Mouse (Mus musculus) layer of hippocampus, adult 9-10 months (tissue): ENCODE data around the gene Tent5b.

Source experiments
- DNase-seq: peaks from one replicate; pipeline ENCODE4 v3.0.0; 2022; ENCODE audit warnings: low spot score

The Tent5b gene

GRCm38 (mm10) chr4:133479458-133480184 is at the start of gene Tent5b:
Gene Tent5b, plus strand, starts transcription at chr4:133480132.
- DNase-seq: peak; percentile 95

GRCm38 (mm10) chr4:133431508-133431907 is 48.4 kb upstream of the Tent5b start:
- no peak for DNase-seq

- peak; percentile 65 for DNase-seq
Observed at GRCm38 (mm10) chr4:133432560-133433171, 47.3 kb upstream of the Tent5b start.

- DNase-seq: no peak
Observed at GRCm38 (mm10) chr4:133435921-133436320, 44.0 kb upstream of the Tent5b start.

- no peak for DNase-seq
Observed at GRCm38 (mm10) chr4:133439460-133440376, 40.2 kb upstream of the Tent5b start.

GRCm38 (mm10) chr4:133440377-133440795 is 39.5 kb upstream of the Tent5b start:
- DNase-seq: no peak

- DNase-seq: no peak
Observed at GRCm38 (mm10) chr4:133442194-133442593, 37.7 kb upstream of the Tent5b start.

- no peak for DNase-seq
Observed at GRCm38 (mm10) chr4:133443085-133443484, 36.8 kb upstream of the Tent5b start.

GRCm38 (mm10) chr4:133445727-133446126 is 34.2 kb upstream of the Tent5b start:
- DNase-seq: no peak

- no peak for DNase-seq
Observed at GRCm38 (mm10) chr4:133447366-133447765, 32.6 kb upstream of the Tent5b start.

- DNase-seq: no peak
Observed at GRCm38 (mm10) chr4:133447967-133448366, 32.0 kb upstream of the Tent5b start.

- DNase-seq: no peak
Observed at GRCm38 (mm10) chr4:133448708-133449388, 31.1 kb upstream of the Tent5b start.

- no peak for DNase-seq
Observed at GRCm38 (mm10) chr4:133449726-133450125, 30.2 kb upstream of the Tent5b start.

- peak; percentile 78 for DNase-seq
Observed at GRCm38 (mm10) chr4:133451536-133451935, 28.4 kb upstream of the Tent5b start.

GRCm38 (mm10) chr4:133452433-133452832 is 27.5 kb upstream of the Tent5b start:
- no peak for DNase-seq

GRCm38 (mm10) chr4:133458044-133458443 is 21.9 kb upstream of the Tent5b start:
- DNase-seq: no peak

- no peak for DNase-seq
Observed at GRCm38 (mm10) chr4:133460006-133460405, 19.9 kb upstream of the Tent5b start.

GRCm38 (mm10) chr4:133460796-133461325 is 19.1 kb upstream of the Tent5b start:
- DNase-seq: no peak

GRCm38 (mm10) chr4:133461362-133461761 is 18.6 kb upstream of the Tent5b start:
- DNase-seq: no peak

GRCm38 (mm10) chr4:133463184-133463583 is 16.7 kb upstream of the Tent5b start:
- DNase-seq: no peak

- no peak for DNase-seq
Observed at GRCm38 (mm10) chr4:133468080-133468479, 11.9 kb upstream of the Tent5b start.

GRCm38 (mm10) chr4:133469122-133469521 is 10.8 kb upstream of the Tent5b start:
- no peak for DNase-seq
